Mouse (Mus musculus): ENCODE measurements at regions not wholly inside any gene's neighbourhood (a gene's known extent, or its start where the extent isn't known, plus 50 kb on each side); places are given as distances from the start of the nearest gene placed in this dataset.

DNA sequence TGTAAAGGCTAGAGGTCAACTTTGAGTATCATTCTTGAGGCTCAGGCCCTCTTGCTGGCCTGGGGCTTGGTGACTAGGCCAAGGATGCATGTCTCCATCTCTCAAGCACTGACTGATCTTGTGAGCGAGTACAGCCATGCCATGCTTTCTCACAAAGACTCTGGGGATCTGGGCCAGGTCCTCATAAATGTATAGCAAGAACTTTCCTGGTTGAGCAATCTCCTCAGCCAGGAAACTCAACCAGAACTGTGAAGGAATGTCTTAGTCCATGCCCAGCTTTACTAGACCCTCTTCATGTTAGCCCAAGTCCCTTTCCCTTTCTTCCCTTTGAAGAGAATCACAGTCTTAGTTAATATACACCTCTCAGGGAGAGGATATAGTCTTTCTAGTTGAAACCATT is 96.9 kb upstream of the Frmd6 start:
- DNase-seq: no peak
- WGBS: 98% methylated on average over 1 of the region's 1 CpGs
- no peaks in the 10 kb centered on the region for H3K36me3 ChIP-seq (ENCODE audit: control insufficient read depth, insufficient read depth, low read length)
- no peaks in the 10 kb centered on the region for H3K27me3 ChIP-seq (ENCODE audit: control insufficient read depth, insufficient read depth, low read length)
- H3K27ac ChIP-seq (ENCODE audit: control insufficient read depth, insufficient read depth, low read length): no peak overlapping the region
- no peak overlapping the region for H3K4me3 ChIP-seq (ENCODE audit: control insufficient read depth, insufficient read depth, low read length)
- H3K4me1 ChIP-seq (replicated peaks; ENCODE audit: control insufficient read depth, insufficient read depth, low read length): no peaks in the 10 kb centered on the region
- no peak for TF ChIP-seq POLR2A (IDR thresholded peaks at IDR 0.05; ENCODE audit: control insufficient read depth, extremely low read depth, insufficient read depth, low read length, poor library complexity)

- WGBS: 87% methylated on average over 6 of the region's 6 CpGs
- no peaks in the 10 kb centered on the region for H3K4me1 ChIP-seq (replicated peaks; ENCODE audit: control insufficient read depth, insufficient read depth, low read length)
- H3K27ac ChIP-seq (ENCODE audit: control insufficient read depth, insufficient read depth, low read length): no peak overlapping the region
- no peaks in the 10 kb centered on the region for H3K27me3 ChIP-seq (ENCODE audit: control insufficient read depth, insufficient read depth, low read length)
- no peak overlapping the region for H3K4me3 ChIP-seq (ENCODE audit: control insufficient read depth, insufficient read depth, low read length)
- H3K36me3 ChIP-seq (ENCODE audit: control insufficient read depth, insufficient read depth, low read length): no peaks in the 10 kb centered on the region
- no peak for TF ChIP-seq POLR2A (IDR thresholded peaks at IDR 0.05; ENCODE audit: control insufficient read depth, extremely low read depth, insufficient read depth, low read length, poor library complexity)
- no peak for TF ChIP-seq CTCF (IDR thresholded peaks at IDR 0.05; ENCODE audit: borderline replicate concordance, control insufficient read depth, extremely low read depth, insufficient read depth, low read length, poor library complexity)
- DNase-seq: no peak
These were observed 95.4 kb upstream of the Frmd6 start for GRCm38 (mm10) chr12:70729961-70730360.

DNA sequence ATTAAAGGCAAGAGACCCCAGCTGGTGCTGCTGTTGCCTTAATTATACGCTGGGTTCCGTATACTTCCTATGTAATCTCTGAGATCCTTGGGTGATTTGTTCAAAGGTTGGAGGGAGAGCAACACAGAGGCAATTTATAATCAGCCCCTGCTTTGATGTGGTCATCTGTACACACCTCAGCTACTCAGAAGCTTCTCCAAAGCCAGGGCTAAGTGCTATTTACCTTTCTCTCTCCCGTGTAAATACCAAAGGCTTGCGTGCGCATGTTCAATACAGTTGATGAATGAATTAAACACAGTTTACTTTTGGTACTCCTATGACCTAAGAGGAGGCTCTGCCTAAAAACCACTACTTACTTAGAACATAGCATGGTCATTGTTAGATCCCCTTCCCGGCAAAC is 93.8 kb upstream of the Frmd6 start:
- no peaks in the 10 kb centered on the region for H3K27me3 ChIP-seq (ENCODE audit: control insufficient read depth, insufficient read depth, low read length)
- no peaks in the 10 kb centered on the region for H3K36me3 ChIP-seq (ENCODE audit: control insufficient read depth, insufficient read depth, low read length)
- no peaks in the 10 kb centered on the region for H3K4me1 ChIP-seq (replicated peaks; ENCODE audit: control insufficient read depth, insufficient read depth, low read length)
- H3K27ac ChIP-seq (ENCODE audit: control insufficient read depth, insufficient read depth, low read length): no peak overlapping the region
- WGBS: 95% methylated on average over 6 of the region's 6 CpGs
- H3K4me3 ChIP-seq (ENCODE audit: control insufficient read depth, insufficient read depth, low read length): no peak overlapping the region
- TF ChIP-seq CTCF (IDR thresholded peaks at IDR 0.05; ENCODE audit: borderline replicate concordance, control insufficient read depth, extremely low read depth, insufficient read depth, low read length, poor library complexity): no peak
- no peak for TF ChIP-seq POLR2A (IDR thresholded peaks at IDR 0.05; ENCODE audit: control insufficient read depth, extremely low read depth, insufficient read depth, low read length, poor library complexity)
- no peak for DNase-seq

GRCm38 (mm10) chr12:70732591-70732990 is 92.7 kb upstream of the Frmd6 start:
- Histone ChIP-seq H3K27me3 (ENCODE audit: control insufficient read depth, insufficient read depth, low read length) (no peaks in the 10 kb centered on the region), H3K36me3 (ENCODE audit: control insufficient read depth, insufficient read depth, low read length) (no peaks in the 10 kb centered on the region), H3K27ac (ENCODE audit: control insufficient read depth, insufficient read depth, low read length) (no peak overlapping the region), H3K4me3 (ENCODE audit: control insufficient read depth, insufficient read depth, low read length) (no peak overlapping the region), H3K4me1 (replicated peaks; ENCODE audit: control insufficient read depth, insufficient read depth, low read length) (no peaks in the 10 kb centered on the region)
- no peak for TF ChIP-seq POLR2A (IDR thresholded peaks at IDR 0.05; ENCODE audit: control insufficient read depth, extremely low read depth, insufficient read depth, low read length, poor library complexity)
- TF ChIP-seq CTCF (IDR thresholded peaks at IDR 0.05; ENCODE audit: borderline replicate concordance, control insufficient read depth, extremely low read depth, insufficient read depth, low read length, poor library complexity): no peak
- WGBS: 99% methylated on average over 3 of the region's 3 CpGs
- no peak for DNase-seq

DNA sequence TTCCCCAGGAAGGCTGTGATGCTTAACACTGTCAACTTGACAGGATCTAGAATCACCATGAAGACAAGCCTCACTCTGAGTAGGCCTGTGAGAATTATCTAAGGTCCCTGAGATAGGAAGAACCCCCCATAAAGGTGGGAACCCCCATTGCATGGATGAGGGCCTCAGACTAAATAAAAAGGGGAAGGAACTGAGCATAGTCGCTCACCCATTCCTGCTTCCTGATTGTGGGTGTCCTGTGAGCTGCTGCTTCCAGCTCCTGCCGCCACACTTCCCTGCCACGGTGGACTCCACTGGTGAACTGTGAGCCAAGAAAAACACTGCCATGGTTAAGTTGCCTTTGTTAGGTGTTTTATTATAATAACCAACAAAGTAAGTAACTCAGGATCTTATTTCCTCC is 86.8 kb upstream of the Frmd6 start:
- no peaks in the 10 kb centered on the region for H3K27me3 ChIP-seq (ENCODE audit: control insufficient read depth, insufficient read depth, low read length)
- H3K27ac ChIP-seq (ENCODE audit: control insufficient read depth, insufficient read depth, low read length): no peak overlapping the region
- H3K4me1 ChIP-seq (replicated peaks; ENCODE audit: control insufficient read depth, insufficient read depth, low read length): no peaks in the 10 kb centered on the region
- H3K4me3 ChIP-seq (ENCODE audit: control insufficient read depth, insufficient read depth, low read length): no peak overlapping the region
- WGBS: 25% methylated on average over 3 of the region's 3 CpGs
- no peak for TF ChIP-seq POLR2A (IDR thresholded peaks at IDR 0.05; ENCODE audit: control insufficient read depth, extremely low read depth, insufficient read depth, low read length, poor library complexity)
- no peak for TF ChIP-seq CTCF (IDR thresholded peaks at IDR 0.05; ENCODE audit: borderline replicate concordance, control insufficient read depth, extremely low read depth, insufficient read depth, low read length, poor library complexity)
- no peak for DNase-seq
- H3K36me3 ChIP-seq (ENCODE audit: control insufficient read depth, insufficient read depth, low read length): no peaks in the 10 kb centered on the region

DNA sequence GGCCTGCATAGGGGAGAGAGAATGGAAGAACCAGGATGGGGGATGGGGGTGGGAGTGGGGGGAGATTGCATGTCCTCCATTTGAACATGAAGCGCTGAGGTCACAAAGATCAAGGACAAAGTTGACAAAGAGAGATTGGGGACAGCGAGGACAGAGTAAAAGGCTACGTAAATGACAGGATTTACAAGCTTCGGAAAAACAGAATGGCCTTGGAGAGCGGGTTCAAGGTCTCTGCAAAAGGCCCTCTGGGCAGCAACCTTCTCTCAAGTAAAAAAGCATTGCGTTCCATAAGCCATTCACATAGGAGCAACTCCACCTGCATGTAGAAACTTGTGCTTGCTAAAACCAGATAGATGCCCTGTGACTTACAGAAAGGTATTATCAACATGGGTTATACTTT is 86.0 kb upstream of the Frmd6 start:
- Histone ChIP-seq H3K36me3 (ENCODE audit: control insufficient read depth, insufficient read depth, low read length) (no peaks in the 10 kb centered on the region), H3K27ac (ENCODE audit: control insufficient read depth, insufficient read depth, low read length) (no peak overlapping the region), H3K4me1 (replicated peaks; ENCODE audit: control insufficient read depth, insufficient read depth, low read length) (no peaks in the 10 kb centered on the region), H3K27me3 (ENCODE audit: control insufficient read depth, insufficient read depth, low read length) (no peaks in the 10 kb centered on the region), H3K4me3 (ENCODE audit: control insufficient read depth, insufficient read depth, low read length) (no peak overlapping the region)
- no peak for TF ChIP-seq CTCF (IDR thresholded peaks at IDR 0.05; ENCODE audit: borderline replicate concordance, control insufficient read depth, extremely low read depth, insufficient read depth, low read length, poor library complexity)
- TF ChIP-seq POLR2A (IDR thresholded peaks at IDR 0.05; ENCODE audit: control insufficient read depth, extremely low read depth, insufficient read depth, low read length, poor library complexity): no peak
- DNase-seq: no peak
- WGBS: 98% methylated on average over 6 of the region's 6 CpGs

- Histone ChIP-seq H3K4me1 (replicated peaks; ENCODE audit: control insufficient read depth, insufficient read depth, low read length) (no peaks in the 10 kb centered on the region), H3K27me3 (ENCODE audit: control insufficient read depth, insufficient read depth, low read length) (no peaks in the 10 kb centered on the region), H3K27ac (ENCODE audit: control insufficient read depth, insufficient read depth, low read length) (no peak overlapping the region), H3K4me3 (ENCODE audit: control insufficient read depth, insufficient read depth, low read length) (no peak overlapping the region), H3K36me3 (ENCODE audit: control insufficient read depth, insufficient read depth, low read length) (no peaks in the 10 kb centered on the region)
- TF ChIP-seq POLR2A (IDR thresholded peaks at IDR 0.05; ENCODE audit: control insufficient read depth, extremely low read depth, insufficient read depth, low read length, poor library complexity) (no peak), CTCF (IDR thresholded peaks at IDR 0.05; ENCODE audit: borderline replicate concordance, control insufficient read depth, extremely low read depth, insufficient read depth, low read length, poor library complexity) (no peak)
- 95% methylated on average over 7 of the region's 7 CpGs for WGBS
- DNase-seq: no peak
These were observed 85.5 kb upstream of the Frmd6 start for GRCm38 (mm10) chr12:70739766-70740165.

Measured in thymus, adult 2 months (tissue).